Mouse (Mus musculus) layer of hippocampus, adult 18-20 months (tissue): ENCODE results near the gene Zkscan14. TPM values are rescaled to one million over a fixed set of nuclear protein-coding genes. Genes with fewer than 3 reads are reported as not detected.
"Not testable (repeated sequence)": the region's sequence is repeated elsewhere in the genome, so short reads cannot be mapped to it uniquely, and the experiment has no call there.

ENCODE experiments used
- DNase-seq, 2 experiments: peaks; one replicate each; pipeline ENCODE4 v3.0.0; 2022; ENCODE audit warnings: low spot score in 2 of 2
- long read RNA-seq: library from polyadenylated mRNA; stranded (forward); transcript quantifications from one replicate; pipeline ENCODE4 v2.0.0, GENCODE M21; 2021
- total RNA-seq, 2 experiments: library from RNA; stranded (reverse); gene quantifications; 2 replicates each; pipeline ENCODE4 v1.2.3; 2021

Zkscan14 gene
- 10 to 100 TPM; 12.6 to 12.8 TPM for total RNA-seq
- long read RNA-seq, transcript Zkscan14-201 (3 exons, 1,967 nt): major isoform, 9 of 12 reads
- long read RNA-seq, partial matches to known transcripts: 0 of 12 reads
- long read RNA-seq, other reads (novel, unspliced or antisense): 1 of 12 reads

- peak; percentile 64 to 85 for DNase-seq
Observed at GRCm38 (mm10) chr5:145201321-145201991, at the start of gene Zkscan14. Zkscan14 (minus strand) TSS chr5:145201868.

DNA sequence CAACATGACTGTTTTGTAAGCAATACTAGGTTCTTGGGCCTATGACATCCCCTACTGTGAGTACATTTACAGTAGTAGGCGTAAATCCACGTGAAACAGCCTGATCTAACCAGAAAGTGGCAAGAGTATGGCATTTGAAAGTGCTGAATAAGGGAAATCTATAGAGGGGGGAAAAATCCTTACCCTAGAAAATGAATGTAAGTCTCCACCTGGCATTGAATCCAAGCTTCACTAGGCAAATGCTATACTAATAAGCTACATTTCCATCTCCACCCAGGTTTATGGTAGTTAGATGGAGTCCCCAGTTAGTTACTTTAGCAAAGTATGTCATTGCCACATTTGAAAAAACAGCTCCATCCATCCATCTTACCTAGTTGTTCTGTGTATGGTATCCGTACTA, 47.9 kb upstream of the Zkscan14 start:
- DNase-seq: no peak

GRCm38 (mm10) chr5:145234636-145235035, 33.0 kb upstream of the Zkscan14 start:
- peak in 1 of 2 experiments; percentile 20 for DNase-seq

DNA sequence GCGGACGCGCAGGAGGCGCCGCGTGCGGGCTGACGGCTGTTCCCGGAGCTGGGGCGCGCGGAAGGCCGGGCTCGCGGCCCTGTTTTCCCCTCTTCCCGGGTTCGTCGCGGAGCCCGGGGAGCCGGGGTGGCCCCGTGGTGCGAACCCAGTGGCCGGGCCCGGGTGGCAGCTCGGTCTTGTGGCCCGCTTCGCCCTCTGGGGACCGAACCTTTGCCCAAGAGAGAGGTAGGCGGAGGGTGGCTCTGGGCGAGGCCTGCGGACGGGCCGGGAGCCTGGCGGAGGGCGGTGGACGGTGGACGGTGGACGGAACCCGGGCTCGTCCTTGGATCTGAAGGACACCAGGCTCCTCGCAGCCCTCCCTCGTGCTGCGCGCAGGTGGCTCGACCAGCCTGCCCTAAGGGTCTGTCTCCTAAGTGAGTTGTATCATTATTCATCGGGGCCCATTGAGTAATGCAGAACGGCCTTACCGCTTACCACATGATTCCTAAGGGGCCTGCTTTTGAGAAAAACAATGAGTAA, 30.3 kb upstream of the Zkscan14 start:
- DNase-seq: no peak

DNA sequence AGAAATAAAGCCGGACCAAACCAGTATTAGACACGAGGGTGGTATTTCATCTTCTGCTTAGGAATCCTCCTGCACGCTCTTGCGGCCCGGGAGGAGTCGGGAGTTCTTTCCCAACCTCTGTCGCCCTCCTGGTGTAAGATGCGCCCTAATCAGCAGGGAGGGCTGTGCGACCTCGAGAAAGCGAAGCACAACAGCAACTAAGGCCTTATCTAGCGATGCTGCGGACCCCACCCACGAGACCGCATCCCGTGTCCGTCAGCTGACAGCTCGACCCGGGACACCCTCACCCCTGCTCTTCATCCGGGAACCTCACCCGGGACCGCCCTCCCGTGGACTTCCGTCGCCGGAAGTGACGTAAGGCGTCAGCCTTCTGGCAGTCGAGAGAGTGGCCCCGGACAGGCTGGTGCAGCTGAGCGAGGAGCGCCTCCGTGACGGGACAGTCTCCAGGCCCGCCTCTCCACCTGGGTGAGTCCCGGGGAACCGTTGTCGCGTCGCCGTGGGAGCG, 29.8 kb upstream of the Zkscan14 start, which contains the start of gene Zfp655:
Zfp655 (plus strand) TSS at position 349 of the 505 bp plus-strand sequence.
- peak; percentile 98 for DNase-seq

- DNase-seq: no peak
Observed at GRCm38 (mm10) chr5:145230641-145231040, 29.0 kb upstream of the Zkscan14 start.

GRCm38 (mm10) chr5:145229283-145229682, 27.6 kb upstream of the Zkscan14 start:
- DNase-seq: not testable (repeated sequence)

DNA sequence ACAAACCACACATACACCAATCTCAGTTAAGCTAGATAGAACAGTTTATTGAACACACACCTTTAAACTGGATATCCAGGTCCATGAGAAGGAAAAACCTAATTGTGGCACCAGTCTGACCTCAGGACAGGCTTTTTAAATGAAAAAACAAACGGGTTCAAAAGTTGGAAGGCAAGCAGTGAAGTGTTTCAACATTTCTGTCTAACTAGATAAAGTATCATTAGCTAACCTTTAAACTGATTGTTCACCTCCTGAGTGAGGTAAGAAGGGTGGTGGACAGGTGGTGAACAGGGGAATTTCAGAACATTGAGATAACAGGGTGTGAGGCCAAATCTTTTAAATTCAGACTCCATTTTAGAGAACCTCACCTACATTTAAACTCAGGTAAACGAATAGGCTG, 24.8 kb upstream of the Zkscan14 start:
- DNase-seq: no peak

DNA sequence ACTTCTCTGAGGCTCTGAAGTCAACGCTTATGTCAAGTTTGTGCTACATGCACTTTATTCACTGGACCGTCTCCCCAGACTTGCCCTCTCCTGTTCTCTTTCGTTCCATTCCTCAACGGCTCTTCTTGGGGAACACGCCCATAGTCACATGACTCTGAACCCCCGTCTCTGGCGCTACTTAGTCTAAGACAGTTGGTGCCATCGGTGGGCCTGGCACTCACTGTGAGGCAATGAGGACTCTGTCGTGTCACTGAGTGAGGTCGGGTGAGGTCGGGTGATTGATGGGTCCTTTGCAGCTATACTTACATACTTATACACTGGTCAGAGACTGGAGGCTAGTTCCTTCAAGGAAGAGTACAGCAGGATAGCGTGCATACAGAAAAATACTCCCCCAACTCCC, 21.7 kb upstream of the Zkscan14 start:
- no peak for DNase-seq

DNA sequence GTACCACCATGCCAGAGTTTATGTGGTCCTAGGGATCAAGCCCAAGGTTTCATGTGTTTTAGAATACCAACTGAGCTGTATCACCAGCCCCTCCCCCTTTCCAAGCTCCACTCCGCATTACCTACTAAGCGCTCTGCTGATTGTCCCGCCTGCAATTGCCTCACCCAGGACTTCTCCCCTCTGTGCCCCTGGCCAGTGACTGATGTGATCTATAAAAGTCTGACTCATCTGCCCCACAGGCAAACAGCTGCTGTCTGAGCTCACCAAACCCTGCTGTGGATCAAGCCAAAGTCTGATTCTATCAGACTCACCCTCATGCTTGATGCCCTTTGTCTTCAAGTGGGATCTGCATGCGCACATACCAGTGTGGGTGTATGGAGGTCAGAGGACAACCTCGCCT, 21.2 kb upstream of the Zkscan14 start:
- DNase-seq: no peak

DNA sequence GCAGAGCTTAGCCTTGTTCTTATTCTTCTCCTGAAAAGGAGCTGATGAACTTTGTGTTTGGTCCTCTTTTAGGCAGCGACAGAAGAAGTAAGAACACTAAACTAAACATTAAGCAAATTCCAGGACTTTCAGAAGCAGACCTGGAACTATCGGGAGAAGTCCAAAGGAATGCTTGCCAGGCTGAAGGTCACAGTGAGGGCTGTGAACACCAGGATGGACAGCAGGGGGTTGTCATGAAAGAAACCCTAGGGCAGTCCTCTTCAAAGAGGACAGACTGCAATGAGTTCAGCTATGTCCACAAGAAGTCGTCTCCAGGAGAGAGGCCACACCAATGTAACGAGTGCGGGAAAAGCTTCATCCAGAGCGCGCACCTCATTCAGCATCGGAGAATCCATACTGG, 18.3 kb upstream of the Zkscan14 start:
- no peak for DNase-seq

- DNase-seq: no peak
Observed at GRCm38 (mm10) chr5:145218671-145219070, 17.0 kb upstream of the Zkscan14 start.

DNA sequence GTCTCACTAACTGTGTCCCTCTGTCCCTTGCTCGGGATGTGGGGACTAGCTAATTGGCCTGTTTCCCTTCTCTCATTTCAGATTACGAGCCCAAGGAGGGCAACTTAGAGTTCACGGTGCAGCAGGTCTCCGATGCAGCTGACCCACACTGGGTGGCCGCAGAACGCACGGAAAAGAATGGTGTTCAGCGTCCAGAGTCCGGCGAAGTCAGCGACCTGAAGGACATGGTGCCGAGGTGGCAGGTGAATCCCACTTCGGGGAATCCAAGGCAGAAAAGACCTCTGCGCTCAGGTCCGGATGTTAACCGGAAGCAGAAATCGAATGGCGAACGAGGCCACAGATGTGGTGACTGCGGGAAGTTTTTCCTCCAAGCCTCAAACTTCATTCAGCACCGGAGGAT, 16.5 kb upstream of the Zkscan14 start:
- no peak for DNase-seq

- DNase-seq: no peak
Observed at GRCm38 (mm10) chr5:145217746-145218145, 16.1 kb upstream of the Zkscan14 start.

DNA sequence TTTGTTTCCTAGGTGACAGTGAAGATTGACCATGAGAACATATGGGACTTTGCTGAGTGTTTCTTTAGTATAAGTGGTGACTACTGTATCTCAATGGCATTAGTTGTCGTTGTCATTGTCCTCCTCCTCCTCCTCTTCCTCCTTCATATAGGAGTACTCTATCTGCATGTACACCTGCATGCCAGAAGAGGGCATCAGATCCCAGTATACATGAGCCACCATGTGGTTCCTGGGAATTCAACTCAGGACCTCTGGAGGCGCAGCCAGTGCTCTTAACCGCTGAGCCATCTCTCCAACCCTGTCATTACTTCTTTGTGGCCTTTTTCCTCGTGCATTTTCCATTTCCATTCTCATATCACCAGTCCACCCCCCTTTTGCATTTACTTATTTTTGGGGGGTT, 13.0 kb upstream of the Zkscan14 start:
- DNase-seq: no peak

DNA sequence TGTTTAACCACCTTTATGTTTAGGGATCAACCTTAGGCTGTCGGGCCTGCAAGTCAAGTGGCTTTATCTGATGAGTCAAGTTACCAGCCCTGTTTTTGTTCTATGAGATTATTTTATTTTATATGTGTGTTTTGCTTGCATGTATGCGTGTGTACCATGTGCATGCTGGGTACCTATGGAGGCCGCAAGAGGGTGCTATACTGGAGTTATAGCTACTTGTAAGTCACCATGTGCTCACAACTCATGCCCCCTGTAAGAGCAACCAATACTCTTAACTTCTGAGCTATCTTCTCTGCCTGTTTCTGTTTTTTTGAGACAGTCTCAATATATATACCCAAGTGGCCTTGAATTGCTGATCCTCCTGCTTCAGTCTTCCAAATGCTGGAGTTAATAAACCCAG, 11.8 kb upstream of the Zkscan14 start:
- DNase-seq: no peak

DNA sequence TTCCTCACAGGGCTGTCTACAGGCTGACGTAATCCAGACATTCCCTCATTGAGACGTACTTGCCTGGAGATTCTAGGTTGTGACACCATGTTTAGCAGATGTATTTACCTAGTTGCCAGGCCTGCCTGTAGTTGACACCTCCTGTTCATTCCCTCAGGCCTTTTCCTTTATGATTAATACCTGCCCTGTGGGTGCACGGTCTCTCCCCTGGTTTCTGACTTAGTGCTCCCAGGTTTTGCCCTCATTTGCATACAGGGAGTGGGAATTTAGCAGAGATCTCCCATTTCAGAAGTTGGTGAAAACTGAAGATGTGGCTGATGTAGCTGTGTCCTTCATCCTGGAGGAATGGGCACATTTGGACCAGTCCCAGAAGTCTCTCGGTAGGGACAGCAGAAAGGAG, 10.5 kb upstream of the Zkscan14 start:
- DNase-seq: no peak

GRCm38 (mm10) chr5:145211340-145211739, 9.7 kb upstream of the Zkscan14 start:
- no peak for DNase-seq

GRCm38 (mm10) chr5:145208391-145208790, 6.7 kb upstream of the Zkscan14 start:
- not testable (repeated sequence) for DNase-seq

GRCm38 (mm10) chr5:145207954-145208353, 6.3 kb upstream of the Zkscan14 start:
- no peak for DNase-seq

DNA sequence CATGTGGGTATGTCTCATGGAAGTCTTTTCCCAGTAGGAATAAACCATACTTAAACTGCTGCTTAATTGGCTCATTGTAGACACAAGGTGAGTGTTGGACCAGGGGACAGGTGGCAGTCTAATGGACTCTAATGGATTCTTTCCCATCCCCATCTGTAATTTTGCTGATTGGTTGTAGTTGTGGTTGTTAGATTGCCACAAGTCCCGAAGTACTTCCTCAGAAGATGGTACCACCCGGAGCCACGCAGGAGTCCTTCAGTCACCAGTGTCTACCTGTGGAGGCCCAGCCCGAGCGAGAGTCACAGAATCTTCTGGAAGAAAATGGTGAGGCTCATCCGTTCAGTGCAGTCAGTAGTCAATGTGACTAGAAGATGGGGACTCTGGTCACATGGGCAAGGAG, 5.7 kb upstream of the Zkscan14 start:
- DNase-seq: no peak

GRCm38 (mm10) chr5:145205041-145205440, 3.4 kb upstream of the Zkscan14 start:
- no peak for DNase-seq
